Mouse (Mus musculus) stomach, embryonic 16.5 days (tissue): ENCODE results near the gene Pgghg. TPM values are rescaled to one million over a fixed set of nuclear protein-coding genes. Genes with fewer than 3 reads are reported as not detected.
"Not testable (repeated sequence)": the region's sequence is repeated elsewhere in the genome, so short reads cannot be mapped to it uniquely, and the experiment has no call there.

Experiments used
- ATAC-seq: fragments of 200-750 bp; cut with Nextera tagmentation; 2 replicates; pipeline ENCODE4 v1.8.0; 2017; ENCODE audit warnings: moderate number of reproducible peaks, moderate TSS enrichment; ENCODE audit not compliant: insufficient read depth, low FRiP score
- H3K27ac ChIP-seq: fragments of 300-500 bp; sonication (generic); 2 replicates; pipeline ENCODE4 v1.5.1; 2014; ENCODE audit warnings: low read length
- H3K27me3 ChIP-seq: fragments of 300-500 bp; sonication (generic); 2 replicates; pipeline ENCODE4 v1.6.1; 2014; ENCODE audit warnings: low read length, control low read depth, mixed read lengths; ENCODE audit not compliant: control insufficient read depth, insufficient read depth
- H3K36me3 ChIP-seq: fragments of 300-500 bp; sonication (generic); 2 replicates; pipeline ENCODE4 v1.6.1; 2014; ENCODE audit warnings: low read length; ENCODE audit not compliant: control insufficient read depth, insufficient read depth
- H3K4me1 ChIP-seq: fragments of 300-500 bp; sonication (generic); 2 replicates; pipeline ENCODE4 v1.6.1; 2014; ENCODE audit warnings: low read length, control low read depth, mixed read lengths; ENCODE audit not compliant: control insufficient read depth, insufficient read depth
- H3K4me2 ChIP-seq: fragments of 300-500 bp; sonication (generic); 2 replicates; pipeline ENCODE4 v1.6.1; 2014; ENCODE audit warnings: low read depth, low read length, mixed read lengths
- H3K4me3 ChIP-seq: fragments of 300-500 bp; sonication (generic); replicated peaks from 2 replicates; pipeline ENCODE4 v1.5.1; 2014; ENCODE audit warnings: mild to moderate bottlenecking, low read length
- H3K9ac ChIP-seq: fragments of 300-500 bp; sonication (generic); 2 replicates; pipeline ENCODE4 v1.6.1; 2014; ENCODE audit warnings: low read length
- H3K9me3 ChIP-seq: fragments of 300-500 bp; sonication (generic); replicated peaks from 2 replicates; pipeline ENCODE4 v1.6.1; 2016; ENCODE audit warnings: low read length, control low read depth; ENCODE audit not compliant: control insufficient read depth
- WGBS: fragments of 180-500 bp; shearing (Covaris S2); extraction: QIAGEN DNeasy Blood & Tissue Kit; methylation state at CpG from one replicate; pipeline ENCODE4 v1.1.7; 2014; 5-methylcytosine and 5-hydroxymethylcytosine counted together
- polyA plus RNA-seq: library from polyadenylated mRNA; unstranded; fragments of >200 nt; fragmentation: Nextera tagmentation; extraction: Ambion mirVana; gene quantifications from 2 replicates; pipeline ENCODE4 v1.2.1, GENCODE M21; 2015

The Pgghg gene
- polyA plus RNA-seq, 1 experiment from 2014 or later: 25.6 TPM

DNA sequence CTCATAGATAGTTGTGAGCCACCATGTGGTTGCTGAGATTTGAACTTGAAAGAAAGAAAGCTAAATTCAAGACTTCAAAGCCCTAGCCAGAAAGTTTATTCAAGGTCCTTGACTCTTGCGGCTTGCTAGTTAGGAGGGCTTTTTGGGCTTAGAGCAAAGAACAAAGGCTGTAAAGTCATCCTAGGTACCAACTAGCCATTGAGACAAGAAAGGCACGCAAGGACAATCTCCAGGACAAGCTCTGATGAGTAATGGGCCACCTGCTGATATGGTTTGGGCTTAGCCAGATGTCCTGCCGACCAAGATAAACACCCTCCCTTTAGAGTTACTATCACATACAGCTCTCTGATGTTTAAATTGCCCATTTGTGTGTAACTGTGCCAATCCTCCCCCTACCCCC, 27.5 kb downstream of the Pgghg start:
- Histone ChIP-seq H3K4me3 (peak overlapping the region; percentile 38), H3K4me1 (peaks cover 22% of the 10 kb centered on the region), H3K9ac (peak overlapping the region; percentile 19; the same call in 1 of the 2 replicates), H3K4me2 (peak overlapping the region; percentile 50)
- H3K27me3 ChIP-seq, H3K27ac ChIP-seq, ATAC-seq, H3K36me3 ChIP-seq, H3K9me3 ChIP-seq: not testable (repeated sequence)
- whole genome bisulfite sequencing: 30% methylated on average over 3 of the region's 3 CpGs

DNA sequence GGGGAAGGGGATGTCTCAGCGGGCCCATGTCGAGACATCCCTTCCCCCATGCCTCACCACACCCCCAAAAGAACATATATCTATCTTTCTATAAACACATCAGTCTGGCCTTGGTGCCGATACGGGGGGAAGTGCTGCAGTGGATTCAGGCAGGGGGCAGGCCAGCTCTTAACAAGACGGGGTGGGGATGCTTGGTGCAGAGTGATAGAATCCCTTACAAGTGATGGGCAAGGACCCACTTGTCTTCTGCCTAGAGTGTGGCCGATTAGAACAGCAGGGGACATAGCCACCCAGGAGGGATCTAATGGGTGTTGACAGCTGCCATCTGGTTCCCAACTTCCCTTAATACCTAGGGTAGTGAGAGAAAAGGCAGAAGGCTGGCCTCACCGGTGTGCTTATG, 29.7 kb downstream of the Pgghg start:
- Histone ChIP-seq H3K27ac (peak overlapping the region; percentile 96), H3K27me3 (no peaks in the 10 kb centered on the region)

DNA sequence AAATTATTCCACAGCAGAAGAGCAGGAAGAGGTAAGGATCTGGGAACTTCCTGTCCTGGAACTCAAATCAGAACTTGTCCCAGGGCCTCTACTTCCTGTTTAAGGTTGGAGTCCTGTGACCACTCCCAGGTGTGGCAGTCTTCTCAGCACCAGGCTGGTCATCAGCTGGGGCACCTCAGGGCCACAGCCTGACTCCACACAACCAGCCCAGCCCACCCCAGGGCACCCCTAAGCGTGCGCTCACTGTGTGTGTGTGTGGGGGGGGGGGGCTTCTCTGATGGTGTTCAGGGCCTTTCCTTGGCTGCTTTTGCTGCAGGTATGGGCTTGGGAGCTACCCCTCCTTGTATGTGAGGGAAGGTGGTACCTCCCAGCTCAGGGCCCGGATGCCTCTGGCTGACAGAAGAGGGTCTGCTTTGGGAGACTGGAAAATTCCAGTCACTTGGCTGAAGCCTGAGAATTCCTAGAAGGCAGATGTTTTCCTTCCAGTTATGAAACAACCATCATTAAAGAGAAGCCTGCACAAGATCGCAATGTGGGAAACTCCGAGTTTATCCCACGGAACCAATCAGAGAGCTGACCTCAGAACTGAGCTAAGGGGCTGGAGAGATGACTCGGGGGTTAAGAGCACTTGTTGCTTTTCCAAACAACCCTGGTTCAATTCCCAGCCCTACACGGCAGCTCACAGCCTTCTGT, 30.4 kb downstream of the Pgghg start:
- WGBS: 39% methylated on average over 8 of the region's 8 CpGs
- H3K4me3 ChIP-seq: no peak overlapping the region
- no peaks in the 10 kb centered on the region for H3K36me3 ChIP-seq
- peak overlapping the region; percentile 96 for H3K27ac ChIP-seq
- peaks cover 31% of the 10 kb centered on the region for H3K4me1 ChIP-seq
- H3K9ac ChIP-seq: peak overlapping the region; percentile 51
- H3K9me3 ChIP-seq: no peaks in the 10 kb centered on the region
- ATAC-seq: peak; percentile 67
- H3K4me2 ChIP-seq: no peak overlapping the region
- no peaks in the 10 kb centered on the region for H3K27me3 ChIP-seq

More for the DNA sequence above, 29.7 kb downstream of the Pgghg start:
- ATAC-seq: no peak
- peak overlapping the region; percentile 41 for H3K9ac ChIP-seq
- 28% methylated on average over 7 of the region's 7 CpGs for WGBS
- H3K4me2 ChIP-seq: no peak overlapping the region; the same call in 1 of the 2 replicates
- H3K36me3 ChIP-seq: no peaks in the 10 kb centered on the region
- H3K4me1 ChIP-seq: peaks cover 31% of the 10 kb centered on the region
- H3K9me3 ChIP-seq: no peaks in the 10 kb centered on the region
- H3K4me3 ChIP-seq: no peak overlapping the region

DNA sequence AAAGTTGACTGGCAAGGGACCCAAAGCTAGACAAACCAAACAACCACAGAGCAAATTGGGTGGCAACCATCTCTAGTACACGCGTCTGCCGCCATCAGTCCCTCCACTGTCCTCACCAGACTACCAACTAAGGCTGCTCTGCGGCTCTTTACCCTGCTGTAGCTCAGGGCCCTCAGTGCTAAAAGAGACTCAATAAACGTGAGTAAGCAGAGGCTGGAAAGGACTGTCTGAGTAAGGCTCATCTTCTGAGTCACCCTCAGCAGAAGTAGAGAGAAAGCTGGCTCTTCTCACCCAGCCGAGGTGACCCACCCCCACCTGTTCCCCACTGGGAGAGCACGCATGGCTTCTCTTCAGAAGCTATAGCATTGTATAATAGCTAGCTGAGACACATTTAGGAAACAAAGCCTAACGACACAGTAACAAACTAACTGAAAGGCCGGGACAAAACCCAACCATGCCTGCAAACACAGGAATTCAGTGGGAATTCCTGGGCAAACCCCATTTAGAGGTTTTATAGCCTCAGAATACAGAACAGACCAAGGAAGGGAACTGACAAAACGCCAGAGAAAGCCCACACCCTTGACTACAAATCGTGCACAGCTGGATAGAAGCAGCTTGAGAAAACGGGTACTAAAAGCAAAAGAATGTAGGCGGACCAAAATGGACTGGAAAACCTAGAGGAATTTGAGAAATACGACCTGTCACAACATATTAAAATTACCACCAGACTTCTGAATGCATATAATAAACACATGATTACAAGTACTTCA, 32.4 kb downstream of the Pgghg start:
- no peak overlapping the region for H3K4me2 ChIP-seq
- H3K9me3 ChIP-seq: no peaks in the 10 kb centered on the region
- H3K36me3 ChIP-seq: no peaks in the 10 kb centered on the region
- H3K4me3 ChIP-seq: no peak overlapping the region
- H3K27ac ChIP-seq: peak overlapping the region; percentile 5; the same call in 1 of the 2 replicates
- no peaks in the 10 kb centered on the region for H3K27me3 ChIP-seq
- H3K4me1 ChIP-seq: peaks cover 28% of the 10 kb centered on the region
- ATAC-seq: no peak
- H3K9ac ChIP-seq: no peak overlapping the region
- WGBS: 41% methylated on average over 14 of the region's 14 CpGs

DNA sequence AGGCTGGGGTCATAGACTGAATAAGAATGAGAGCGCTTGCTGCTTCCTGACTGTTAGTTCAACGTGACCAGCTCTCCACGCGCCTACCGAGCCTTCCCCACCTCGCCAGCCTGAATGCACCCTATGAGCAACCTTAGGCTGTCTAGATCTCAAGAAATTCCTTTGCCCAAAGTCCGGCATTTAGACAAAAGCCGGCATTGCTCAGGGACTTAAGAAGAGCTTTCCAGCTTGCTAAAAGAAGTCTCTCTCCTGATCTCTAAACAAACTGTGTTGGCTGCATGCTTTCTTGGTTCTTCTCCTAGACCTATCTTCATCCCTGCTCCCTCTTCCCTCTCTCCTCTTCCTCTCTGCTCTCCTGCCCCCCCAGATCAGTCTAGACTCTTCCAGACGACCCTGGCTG, 33.7 kb downstream of the Pgghg start:
- no peaks in the 10 kb centered on the region for H3K27me3 ChIP-seq
- no peaks in the 10 kb centered on the region for H3K9me3 ChIP-seq
- no peak overlapping the region for H3K4me2 ChIP-seq
- peaks cover 28% of the 10 kb centered on the region for H3K4me1 ChIP-seq
- no peaks in the 10 kb centered on the region for H3K36me3 ChIP-seq
- H3K27ac ChIP-seq: peak overlapping the region; percentile 31
- 30% methylated on average over 9 of the region's 9 CpGs for WGBS
- 0 out of 2 replicates have a peak overlapping the region, but pooled peaks have one; percentile 24 for H3K9ac ChIP-seq
- no peak for ATAC-seq
- H3K4me3 ChIP-seq: no peak overlapping the region

DNA sequence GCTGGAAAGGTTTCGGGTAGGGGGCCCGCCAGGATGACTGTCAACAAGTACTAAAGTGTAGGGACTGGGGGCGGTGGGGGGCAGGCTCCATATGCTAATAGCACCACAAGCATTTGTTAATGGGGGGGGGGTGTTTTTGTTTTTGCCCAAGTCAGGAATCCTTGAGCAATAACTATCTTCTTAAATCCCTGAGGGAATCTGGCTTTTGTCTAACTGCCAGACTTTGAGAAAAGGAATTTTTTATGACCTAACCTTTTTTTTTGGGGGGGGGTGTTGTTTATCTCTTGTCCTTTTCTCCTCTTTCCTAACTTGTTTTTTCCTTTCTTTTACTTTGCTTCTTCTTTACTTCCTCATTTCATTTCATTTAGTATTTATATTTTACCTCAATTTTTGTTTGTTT, 34.3 kb downstream of the Pgghg start:
- H3K27me3 ChIP-seq: no peaks in the 10 kb centered on the region
- H3K4me2 ChIP-seq: no peak overlapping the region
- peaks cover 28% of the 10 kb centered on the region for H3K4me1 ChIP-seq
- H3K9ac ChIP-seq: no peak overlapping the region
- ATAC-seq: no peak
- H3K9me3 ChIP-seq: no peaks in the 10 kb centered on the region
- H3K27ac ChIP-seq: peak overlapping the region; percentile 31; the same call in 1 of the 2 replicates
- H3K4me3 ChIP-seq: no peak overlapping the region
- 41% methylated on average over 3 of the region's 3 CpGs for WGBS
- no peaks in the 10 kb centered on the region for H3K36me3 ChIP-seq

DNA sequence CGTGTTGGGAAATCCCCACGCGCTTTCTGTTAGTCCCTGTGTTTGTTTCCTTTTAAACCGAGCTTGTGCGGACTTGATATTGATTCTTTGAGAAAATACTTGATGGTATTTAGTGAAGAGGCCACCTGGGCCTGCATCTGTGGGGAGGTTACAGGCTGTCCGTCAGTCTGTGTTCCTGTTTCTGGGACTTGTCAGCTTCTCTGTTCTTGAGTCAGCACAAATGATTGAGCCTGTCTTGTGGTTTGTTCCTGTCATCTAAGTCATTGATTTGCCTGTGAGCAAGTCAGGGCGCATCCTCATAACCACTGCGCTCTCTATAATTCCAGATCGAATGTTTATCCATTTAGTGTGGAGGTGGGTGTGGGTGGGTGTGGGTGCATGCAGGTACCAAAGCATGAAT, 35.5 kb downstream of the Pgghg start:
- H3K4me3 ChIP-seq, H3K27me3 ChIP-seq: not testable (repeated sequence)
- 79% methylated on average over 9 of the region's 9 CpGs for WGBS

DNA sequence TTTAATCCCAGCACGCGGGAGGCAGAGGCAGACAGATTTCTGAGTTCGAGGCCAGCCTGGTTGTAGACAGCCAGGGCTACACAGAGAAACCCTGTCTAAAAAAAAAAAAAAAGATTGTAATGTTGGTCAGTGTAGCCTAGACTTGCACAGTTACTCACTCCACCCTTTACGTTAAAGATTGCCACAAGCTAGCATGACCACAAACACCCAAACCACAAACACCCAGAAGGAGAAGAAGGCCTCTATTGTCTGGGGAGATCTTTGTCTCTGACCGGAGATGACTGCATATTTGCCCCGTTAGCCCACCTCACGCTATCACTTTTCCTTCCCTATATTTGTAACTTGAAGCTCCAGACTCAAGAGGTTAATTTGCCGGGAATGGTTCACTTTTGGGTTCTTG, 40.5 kb downstream of the Pgghg start:
- Histone ChIP-seq H3K27ac (no peak overlapping the region), H3K4me3 (no peak overlapping the region), H3K4me2 (no peak overlapping the region), H3K36me3 (no peaks in the 10 kb centered on the region), H3K27me3 (no peaks in the 10 kb centered on the region), H3K9ac (no peak overlapping the region), H3K9me3 (no peaks in the 10 kb centered on the region), H3K4me1 (no peaks in the 10 kb centered on the region)
- 91% methylated on average over 8 of the region's 8 CpGs for WGBS
- ATAC-seq: no peak

More for the DNA sequence above, 35.5 kb downstream of the Pgghg start:
- not testable (repeated sequence) for H3K27ac ChIP-seq, ATAC-seq, H3K9ac ChIP-seq, H3K36me3 ChIP-seq, H3K9me3 ChIP-seq, H3K4me2 ChIP-seq
- H3K4me1 ChIP-seq: peaks cover 18% of the 10 kb centered on the region

DNA sequence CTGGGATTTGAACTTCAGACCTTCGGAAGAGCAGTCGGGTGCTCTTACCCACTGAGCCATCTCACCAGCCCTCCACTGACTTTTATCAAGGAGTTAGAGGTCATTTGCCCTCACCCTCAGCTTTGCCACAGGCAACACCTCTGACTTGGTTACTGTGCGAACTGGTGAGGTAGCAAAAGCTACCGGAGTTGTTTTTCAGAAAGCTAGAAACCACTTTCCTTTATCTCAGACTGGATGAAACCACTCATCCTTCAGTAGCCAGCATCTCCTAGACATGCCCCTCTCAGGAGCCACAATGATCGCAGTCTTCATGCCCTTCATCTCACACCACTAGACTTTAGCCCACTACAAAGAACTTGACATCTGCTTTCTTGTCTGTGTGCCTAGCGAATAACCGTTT, 41.8 kb downstream of the Pgghg start:
- H3K9me3 ChIP-seq: no peaks in the 10 kb centered on the region
- no peak overlapping the region for H3K4me3 ChIP-seq
- no peak overlapping the region for H3K27ac ChIP-seq
- H3K27me3 ChIP-seq: no peaks in the 10 kb centered on the region
- 88% methylated on average over 7 of the region's 7 CpGs for WGBS
- H3K9ac ChIP-seq: no peak overlapping the region
- H3K4me1 ChIP-seq: no peaks in the 10 kb centered on the region
- no peak overlapping the region for H3K4me2 ChIP-seq
- ATAC-seq: no peak
- no peaks in the 10 kb centered on the region for H3K36me3 ChIP-seq
